Comparison of ENCODE assay signal across 10 mouse cellular contexts in genomic region chr13:99676393-99676792, GRCm38 (mm10).
DNase-seq lines count a peak whose midpoint lies in the region; ATAC-seq lines count a peak whose summit lies in the region.
"Had no signal": no experiment of that assay in that cellular context is flagged by ENCODE, and none has a peak within 500 bp of the region (broad histone marks: within the 10 kb centered on the region; RNA-seq: fewer than 3 reads in every experiment).

No protein-coding gene starts in this region.

- H3K4me1 ChIP-seq in embryonic facial prominence, embryonic 14.5 days (ENCODE audit: control insufficient read depth, insufficient read depth, low read length) = no peaks in the 10 kb centered on the region
- peaks cover 4% of the 10 kb centered on the region; the same call in 1 of the 2 replicates for H3K4me1 ChIP-seq in embryonic facial prominence, embryonic 10.5 days
- peaks cover 26% of the 10 kb centered on the region for H3K4me1 ChIP-seq in forebrain, embryonic 14.5 days (ENCODE audit: control insufficient read depth, insufficient read depth, low read length)

- H3K36me3 ChIP-seq in embryonic facial prominence, embryonic 14.5 days (ENCODE audit: control insufficient read depth, insufficient read depth, low read length) = no peaks in the 10 kb centered on the region
- H3K36me3 ChIP-seq in embryonic facial prominence, embryonic 10.5 days (replicated peaks) = no peaks in the 10 kb centered on the region
- no peaks in the 10 kb centered on the region for H3K36me3 ChIP-seq in forebrain, embryonic 14.5 days (ENCODE audit: control insufficient read depth, insufficient read depth, low read length)
- H3K36me3 ChIP-seq: hindbrain, embryonic 15.5 days had no signal

- H3K9me3 ChIP-seq in embryonic facial prominence, embryonic 14.5 days (ENCODE audit: control insufficient read depth, low read length) = 0 out of 2 replicates have a peak, but pooled peaks cover 5% of the 10 kb centered on the region
- peaks cover 6% of the 10 kb centered on the region for H3K9me3 ChIP-seq in embryonic facial prominence, embryonic 10.5 days
- H3K9me3 ChIP-seq in forebrain, embryonic 14.5 days (replicated peaks; ENCODE audit: control insufficient read depth, low read length) = peaks cover 5% of the 10 kb centered on the region; the same call in 1 of the 2 replicates
- H3K9me3 ChIP-seq: hindbrain, embryonic 15.5 days had no signal

- H3K27me3 ChIP-seq in embryonic facial prominence, embryonic 14.5 days (replicated peaks; ENCODE audit: control insufficient read depth, insufficient read depth, low read length) = no peaks in the 10 kb centered on the region
- H3K27me3 ChIP-seq in embryonic facial prominence, embryonic 10.5 days (replicated peaks; ENCODE audit: low read depth, poor library complexity, severe bottlenecking) = no peaks in the 10 kb centered on the region
- no peaks in the 10 kb centered on the region for H3K27me3 ChIP-seq in forebrain, embryonic 14.5 days (replicated peaks; ENCODE audit: control insufficient read depth, insufficient read depth, low read length)
- H3K27me3 ChIP-seq: hindbrain, embryonic 15.5 days had no signal

- H3K9ac ChIP-seq in embryonic facial prominence, embryonic 14.5 days (ENCODE audit: low read depth, low read length) = no peak overlapping the region
- H3K9ac ChIP-seq in forebrain, embryonic 14.5 days (ENCODE audit: low read length) = no peak overlapping the region
- H3K9ac ChIP-seq: hindbrain, embryonic 15.5 days had no signal

- 0% methylated on average over 1 of the region's 1 CpGs for WGBS in embryonic facial prominence, embryonic 14.5 days
- 8% methylated on average over 1 of the region's 1 CpGs for WGBS in embryonic facial prominence, embryonic 10.5 days
- WGBS in forebrain, embryonic 14.5 days = 0% methylated on average over 1 of the region's 1 CpGs

- H3K27ac ChIP-seq in embryonic facial prominence, embryonic 14.5 days (replicated peaks; ENCODE audit: low read depth, low read length) = no peak overlapping the region
- no peak overlapping the region for H3K27ac ChIP-seq in embryonic facial prominence, embryonic 10.5 days (replicated peaks)
- peak overlapping the region; percentile 52; the same call in 1 of the 2 replicates for H3K27ac ChIP-seq in forebrain, embryonic 14.5 days (ENCODE audit: low read depth, low read length)
- H3K27ac ChIP-seq: hindbrain, embryonic 15.5 days had no signal

- H3K4me3 ChIP-seq in embryonic facial prominence, embryonic 14.5 days (ENCODE audit: low read depth, low read length) = no peak overlapping the region
- H3K4me3 ChIP-seq in embryonic facial prominence, embryonic 10.5 days = no peak overlapping the region
- no peak overlapping the region for H3K4me3 ChIP-seq in forebrain, embryonic 14.5 days (ENCODE audit: low read depth, low read length)
- H3K4me3 ChIP-seq: hindbrain, embryonic 15.5 days; myocyte had no signal

- no peak overlapping the region for H3K4me2 ChIP-seq in embryonic facial prominence, embryonic 14.5 days (ENCODE audit: low read depth, low read length)
- H3K4me2 ChIP-seq in forebrain, embryonic 14.5 days (ENCODE audit: low read length) = no peak overlapping the region
- H3K4me2 ChIP-seq: hindbrain, embryonic 15.5 days had no signal

- peak; percentile 45 for DNase-seq in embryonic facial prominence, embryonic 14.5 days (ENCODE audit: low spot score)
- no peak for DNase-seq in embryonic facial prominence, embryonic 10.5 days (ENCODE audit: low spot score)
- peak; percentile 62 for DNase-seq in ZHBTc4 (ENCODE audit: low read depth, low spot score)
- peak; percentile 92 for DNase-seq in forebrain, embryonic 14.5 days (ENCODE audit: low spot score)
- DNase-seq in layer of hippocampus, postnatal 36 days = peak; percentile 73 to 75
- DNase-seq in ovary, postnatal 14 days (ENCODE audit: low spot score) = no peak
- no peak for DNase-seq in thymus, postnatal 14 days

- ATAC-seq in embryonic facial prominence, embryonic 14.5 days (ENCODE audit: low read depth) = no peak
- ATAC-seq in forebrain, embryonic 14.5 days = peak; percentile 86
- no peak for ATAC-seq in erythroid progenitor cell, adult 5-6 weeks (replicated peaks; ENCODE audit: low FRiP score, poor library complexity, severe bottlenecking)

Comparison
In these comparisons a context has a peak if more than half of its experiments do, and no peak if none do; other contexts are left out.
1. DNase-seq: peak in embryonic facial prominence, embryonic 14.5 days (single experiment), ZHBTc4 (single experiment), forebrain, embryonic 14.5 days (single experiment) and layer of hippocampus, postnatal 36 days (2 of 2); none in embryonic facial prominence, embryonic 10.5 days (single experiment), ovary, postnatal 14 days (single experiment) and thymus, postnatal 14 days (single experiment).